Mouse (Mus musculus): ENCODE data around the gene Pde6g. TPM values are rescaled to one million over a fixed set of nuclear protein-coding genes. Genes with fewer than 3 reads are reported as not detected.

Gene Pde6g
- polyA plus RNA-seq, 1 experiment from 2014 or later: 0.14 TPM

DNA sequence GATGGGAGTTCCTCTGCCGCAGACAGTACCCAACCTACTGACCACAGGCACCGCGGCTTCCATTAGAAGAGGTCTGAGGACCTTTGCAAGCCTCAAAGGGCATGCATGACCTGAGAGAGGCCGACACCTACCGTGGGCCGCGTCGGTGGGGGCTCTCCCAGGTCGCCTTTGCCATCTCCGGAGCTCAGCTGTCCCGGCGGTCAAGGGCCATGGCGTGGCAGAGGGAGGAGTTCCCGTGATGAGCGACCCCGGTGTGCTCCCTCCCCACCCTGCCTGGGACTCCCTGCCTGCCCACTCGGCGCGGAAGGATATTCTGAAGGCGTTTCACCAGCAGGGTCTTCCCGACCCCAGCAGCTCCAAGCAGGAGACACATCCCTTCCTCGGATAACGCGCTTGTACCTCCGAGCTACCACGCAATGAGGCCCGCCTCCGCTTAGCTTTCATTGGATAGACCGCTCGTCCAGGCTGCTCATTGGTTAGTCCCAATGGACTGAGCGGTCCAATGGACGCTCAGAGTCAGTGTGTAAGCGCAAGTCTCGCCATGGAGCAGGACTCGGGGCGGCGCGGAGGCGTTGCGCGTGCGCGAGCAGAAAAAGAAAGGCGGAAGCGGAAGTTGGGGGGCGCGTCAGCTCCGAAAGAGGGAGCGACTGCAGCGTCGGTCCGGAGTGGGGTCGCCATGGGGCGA, 13.9 kb upstream of the Pde6g start, which contains the start of gene Arl16:
Gene Arl16, minus strand, starts transcription at position 557 of the 685 bp plus-strand sequence.
- Histone ChIP-seq H3K9ac (peak within 1 kb of the TSS; percentile 91), H3K4me2 (peak within 1 kb of the TSS; percentile 86), H3K27me3 (no peaks in the 10 kb centered on the region), H3K27ac (peak within 1 kb of the TSS; percentile 78), H3K4me3 (peak within 1 kb of the TSS; percentile 92), H3K9me3 (replicated peaks) (no peaks in the 10 kb centered on the region), H3K4me1 (replicated peaks) (peaks cover 27% of the 10 kb centered on the region), H3K36me3 (peaks cover 51% of the 10 kb centered on the region)
- ATAC-seq (replicated peaks; ENCODE audit: insufficient number of reproducible peaks, insufficient read depth, low FRiP score, low read depth): peak; percentile 99
- under 1% methylated on average over 53 of the region's 54 CpGs for WGBS

DNA sequence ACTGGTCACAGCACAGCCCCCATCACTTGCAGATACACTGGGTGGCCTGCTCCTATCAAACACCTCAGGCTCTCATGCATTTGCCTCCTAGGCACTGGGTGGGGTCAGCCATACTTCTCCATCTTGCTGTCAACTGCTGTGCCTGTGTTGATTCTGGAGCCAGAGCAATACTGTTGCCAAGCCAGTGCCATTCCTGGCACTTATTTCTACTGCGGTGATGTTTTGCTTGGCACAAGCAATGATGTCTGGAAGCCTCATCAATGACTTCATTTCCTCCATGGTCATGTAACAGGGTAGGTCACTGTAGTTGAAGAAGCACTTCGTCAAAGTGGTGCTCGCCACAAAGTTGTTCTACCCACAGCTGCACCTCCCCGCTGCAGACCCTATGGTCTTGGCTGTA, 12.2 kb upstream of the Pde6g start:
- WGBS: 75% methylated on average over 4 of the region's 4 CpGs
- Histone ChIP-seq H3K4me3 (peak overlapping the region; percentile 92; the same call in 1 of the 2 replicates), H3K27me3 (no peaks in the 10 kb centered on the region), H3K4me2 (peak overlapping the region; percentile 86; the same call in 1 of the 2 replicates), H3K36me3 (peaks cover 47% of the 10 kb centered on the region), H3K27ac (no peak overlapping the region), H3K9me3 (replicated peaks) (no peaks in the 10 kb centered on the region), H3K4me1 (replicated peaks) (peaks cover 27% of the 10 kb centered on the region), H3K9ac (no peak overlapping the region)
- ATAC-seq (replicated peaks; ENCODE audit: insufficient number of reproducible peaks, insufficient read depth, low FRiP score, low read depth): no peak

DNA sequence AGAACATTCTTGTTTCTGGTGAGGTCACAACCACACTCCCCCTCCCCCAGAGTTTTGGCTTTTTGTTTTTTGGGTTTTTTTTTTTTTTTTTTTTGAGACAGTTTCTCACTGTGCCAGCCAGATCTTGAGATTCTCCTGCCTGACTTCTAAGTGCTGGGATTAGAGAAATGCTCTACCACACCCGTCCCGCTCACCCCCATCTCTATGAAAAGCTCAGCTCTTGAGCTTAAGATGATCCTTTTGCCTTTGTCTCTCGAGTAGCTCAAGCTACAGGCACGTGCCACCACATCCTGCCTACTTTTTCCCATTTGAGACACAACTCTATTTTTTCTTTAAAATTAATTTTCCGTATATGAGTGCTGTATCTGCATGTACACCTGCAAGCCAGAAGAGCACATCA, 11.1 kb upstream of the Pde6g start:
- no peak overlapping the region for H3K4me3 ChIP-seq
- no peak overlapping the region for H3K4me2 ChIP-seq
- H3K36me3 ChIP-seq: peaks cover 39% of the 10 kb centered on the region
- no peak for ATAC-seq (replicated peaks; ENCODE audit: insufficient number of reproducible peaks, insufficient read depth, low FRiP score, low read depth)
- peaks cover 29% of the 10 kb centered on the region for H3K4me1 ChIP-seq (replicated peaks)
- H3K27me3 ChIP-seq: no peaks in the 10 kb centered on the region
- H3K9me3 ChIP-seq (replicated peaks): no peaks in the 10 kb centered on the region
- no peak overlapping the region for H3K9ac ChIP-seq
- no peak overlapping the region for H3K27ac ChIP-seq
- WGBS: 88% methylated on average over 5 of the region's 5 CpGs

- 86% methylated on average over 2 of the region's 2 CpGs for WGBS
- Histone ChIP-seq H3K9ac (no peak overlapping the region), H3K9me3 (replicated peaks) (no peaks in the 10 kb centered on the region), H3K27me3 (no peaks in the 10 kb centered on the region), H3K36me3 (peaks cover 37% of the 10 kb centered on the region), H3K4me1 (replicated peaks) (peaks cover 34% of the 10 kb centered on the region), H3K27ac (no peak overlapping the region), H3K4me3 (no peak overlapping the region), H3K4me2 (no peak overlapping the region)
- ATAC-seq (replicated peaks; ENCODE audit: insufficient number of reproducible peaks, insufficient read depth, low FRiP score, low read depth): no peak
Observed at GRCm38 (mm10) chr11:120463536-120463935, 10.2 kb upstream of the Pde6g start.

DNA sequence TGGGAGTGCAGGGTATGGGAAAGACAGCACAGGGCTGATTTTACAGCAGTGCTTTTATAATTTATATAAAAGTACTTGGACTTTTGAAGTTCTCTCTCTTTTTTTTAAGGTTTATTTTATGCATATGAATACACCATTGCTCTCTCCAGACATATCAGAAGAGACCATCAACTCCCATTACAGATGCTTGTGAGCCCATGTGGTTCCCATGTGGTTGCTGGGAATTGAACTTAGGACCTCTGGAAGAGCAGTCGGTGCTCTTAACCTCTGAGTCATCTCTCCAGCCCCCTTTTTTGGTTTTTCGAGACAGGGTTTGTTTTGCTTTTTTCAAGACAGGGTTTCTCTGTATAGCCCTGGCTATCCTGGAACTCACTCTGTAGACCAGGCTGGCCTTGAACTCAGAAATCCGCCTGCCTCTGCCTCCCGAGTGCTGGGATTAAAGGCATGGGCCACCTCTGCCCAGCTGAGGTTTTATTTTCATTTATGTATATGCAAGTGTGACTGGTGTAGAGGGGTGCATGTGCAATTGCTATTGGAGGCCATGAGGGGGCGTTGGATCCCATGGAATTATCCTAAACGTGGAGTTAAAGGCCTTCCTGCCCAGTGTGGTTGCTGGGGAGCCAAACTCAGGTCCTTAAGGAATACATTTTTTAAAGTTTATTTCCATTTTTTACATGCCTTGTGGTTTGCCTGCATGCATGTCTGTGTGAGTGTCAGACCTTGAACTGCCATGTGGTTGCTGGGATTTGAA, 5.7 kb upstream of the Pde6g start:
- Histone ChIP-seq H3K27me3 (no peaks in the 10 kb centered on the region), H3K36me3 (peaks cover 31% of the 10 kb centered on the region), H3K9ac (peak overlapping the region; percentile 95), H3K4me1 (replicated peaks) (peaks cover 27% of the 10 kb centered on the region), H3K9me3 (replicated peaks) (no peaks in the 10 kb centered on the region), H3K4me2 (peak overlapping the region; percentile 89), H3K4me3 (peak overlapping the region; percentile 89), H3K27ac (no peak overlapping the region)
- 57% methylated on average over 6 of the region's 6 CpGs for WGBS
- ATAC-seq (replicated peaks; ENCODE audit: insufficient number of reproducible peaks, insufficient read depth, low FRiP score, low read depth): no peak

DNA sequence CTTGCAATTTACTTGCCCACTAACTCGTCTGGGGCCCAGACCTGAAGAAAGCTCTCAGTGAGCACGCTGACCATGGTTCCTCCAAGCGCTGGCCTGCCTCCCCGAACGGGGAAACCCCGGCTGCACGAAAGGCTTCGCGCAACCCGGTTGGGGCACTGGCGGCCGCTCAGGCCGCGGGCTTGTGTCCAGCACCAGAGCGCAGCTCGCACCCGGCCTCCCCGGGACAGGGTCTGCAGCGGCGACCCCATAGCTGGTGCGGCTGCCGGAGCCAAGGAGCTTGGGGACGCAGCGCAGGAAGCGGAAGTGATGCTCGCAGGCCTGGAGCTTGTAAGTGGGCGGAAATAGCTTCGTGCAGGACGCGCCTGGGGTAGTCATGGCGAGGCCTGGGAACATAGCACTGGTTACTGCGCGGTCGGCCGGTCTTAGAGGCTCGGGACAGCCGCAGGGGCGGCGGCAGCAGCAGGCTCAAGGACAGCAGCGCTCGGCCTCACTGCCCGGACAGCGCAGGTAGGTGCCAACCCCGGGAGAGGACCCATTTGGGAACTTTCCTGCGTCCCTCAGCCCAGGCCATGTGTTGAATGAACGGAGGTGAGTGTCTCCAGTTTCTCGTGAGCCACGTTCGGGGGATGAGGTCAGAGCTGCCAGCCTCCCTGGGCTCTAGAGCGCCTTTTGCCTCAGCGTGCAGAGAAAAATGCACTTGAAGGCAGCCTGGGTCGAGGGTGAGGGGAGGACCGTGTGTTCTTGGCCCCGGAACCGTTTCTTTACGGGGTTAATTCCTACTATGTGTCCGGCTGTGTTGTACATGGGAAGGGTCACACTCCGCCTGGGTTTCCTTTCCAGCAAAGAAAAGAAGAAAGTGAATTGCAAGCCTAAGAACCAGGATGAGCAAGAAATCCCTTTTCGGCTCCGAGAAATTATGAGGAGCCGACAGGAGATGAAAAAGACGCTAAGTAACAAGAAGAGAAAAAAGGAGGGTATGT, 4.8 kb upstream of the Pde6g start, which contains the start of the genes Oxld1 and Ccdc137:
Gene Oxld1, minus strand, starts transcription at position 297 of the 980 bp plus-strand sequence.
Gene Ccdc137, plus strand, starts transcription at position 344 of the 980 bp plus-strand sequence.
- Histone ChIP-seq H3K4me2 (peak within 1 kb of the TSS; percentile 89), H3K9me3 (replicated peaks) (no peaks in the 10 kb centered on the region), H3K4me1 (replicated peaks) (peaks cover 27% of the 10 kb centered on the region), H3K27ac (peak within 1 kb of the TSS; percentile 95), H3K9ac (peak within 1 kb of the TSS; percentile 95), H3K27me3 (no peaks in the 10 kb centered on the region), H3K4me3 (peak within 1 kb of the TSS; percentile 89), H3K36me3 (peaks cover 24% of the 10 kb centered on the region)
- 3% methylated on average over 62 of the region's 62 CpGs for WGBS
- peak; percentile 88 for ATAC-seq (replicated peaks; ENCODE audit: insufficient number of reproducible peaks, insufficient read depth, low FRiP score, low read depth)

DNA sequence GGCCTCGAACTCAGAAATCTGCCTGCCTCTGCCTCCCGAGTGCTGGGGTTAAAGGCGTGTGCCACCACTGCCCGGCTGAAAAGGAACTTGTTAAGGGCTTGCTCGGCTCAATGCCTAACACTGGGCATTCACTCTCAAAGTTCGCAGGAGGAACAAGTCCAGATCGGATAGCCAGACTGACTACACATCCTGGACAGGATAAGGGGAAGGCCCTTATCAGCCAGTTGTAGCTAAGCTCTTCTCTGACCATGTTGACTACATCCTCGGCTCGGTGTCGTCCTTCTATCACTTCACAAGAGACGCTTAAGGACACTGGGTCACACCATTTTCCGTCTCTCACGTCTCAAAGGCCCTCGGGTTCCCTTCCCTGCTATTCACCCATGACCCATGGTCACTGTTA, 4.1 kb upstream of the Pde6g start:
- Histone ChIP-seq H3K4me3 (peak overlapping the region; percentile 89), H3K4me2 (peak overlapping the region; percentile 89), H3K9ac (peak overlapping the region; percentile 95), H3K27me3 (no peaks in the 10 kb centered on the region), H3K4me1 (replicated peaks) (peaks cover 27% of the 10 kb centered on the region), H3K27ac (peak overlapping the region; percentile 95), H3K36me3 (peaks cover 21% of the 10 kb centered on the region), H3K9me3 (replicated peaks) (no peaks in the 10 kb centered on the region)
- 21% methylated on average over 14 of the region's 14 CpGs for WGBS
- 0 out of 2 replicates have a peak, but pooled peaks have one; percentile 25 for ATAC-seq (replicated peaks; ENCODE audit: insufficient number of reproducible peaks, insufficient read depth, low FRiP score, low read depth)

- 91% methylated on average over 7 of the region's 7 CpGs for WGBS
Observed at GRCm38 (mm10) chr11:120455413-120455812, 2.1 kb upstream of the Pde6g start.

DNA sequence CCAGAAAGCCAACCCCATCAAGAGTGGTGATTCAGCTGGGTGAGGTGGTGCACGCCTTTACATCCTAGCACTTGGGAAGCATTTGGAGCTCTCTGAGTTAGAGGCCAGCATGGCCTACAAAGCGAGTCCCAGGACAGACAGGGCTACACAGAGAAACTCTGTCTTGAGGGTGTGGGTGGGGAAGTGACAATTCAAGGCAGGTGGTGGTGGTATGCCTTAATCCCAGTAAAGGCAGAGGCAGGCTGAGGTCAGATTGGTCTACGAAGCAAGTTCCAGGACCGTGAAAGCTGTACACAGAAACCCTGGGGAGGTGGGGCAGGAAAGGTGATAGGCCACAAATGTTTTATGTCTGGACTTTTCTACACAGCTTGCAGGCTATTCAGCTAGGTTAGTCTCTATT, 1.7 kb upstream of the Pde6g start:
- 90% methylated on average over 4 of the region's 4 CpGs for WGBS
- no peak for ATAC-seq (replicated peaks; ENCODE audit: insufficient number of reproducible peaks, insufficient read depth, low FRiP score, low read depth)
- H3K9me3 ChIP-seq (replicated peaks): no peaks in the 10 kb centered on the region
- no peak overlapping the region for H3K4me3 ChIP-seq
- peaks cover 5% of the 10 kb centered on the region; the same call in 1 of the 2 replicates for H3K36me3 ChIP-seq
- H3K4me1 ChIP-seq (replicated peaks): peaks cover 27% of the 10 kb centered on the region
- no peak overlapping the region for H3K4me2 ChIP-seq
- H3K27ac ChIP-seq: no peak overlapping the region
- H3K9ac ChIP-seq: no peak overlapping the region
- H3K27me3 ChIP-seq: no peaks in the 10 kb centered on the region

More at GRCm38 (mm10) chr11:120455413-120455812, 2.1 kb upstream of the Pde6g start:
- no peaks in the 10 kb centered on the region for H3K9me3 ChIP-seq (replicated peaks)
- no peak overlapping the region for H3K9ac ChIP-seq
- peaks cover 7% of the 10 kb centered on the region; the same call in 1 of the 2 replicates for H3K36me3 ChIP-seq
- no peaks in the 10 kb centered on the region for H3K27me3 ChIP-seq
- H3K4me3 ChIP-seq: no peak overlapping the region
- no peak overlapping the region for H3K4me2 ChIP-seq
- no peak overlapping the region for H3K27ac ChIP-seq
- H3K4me1 ChIP-seq (replicated peaks): peaks cover 27% of the 10 kb centered on the region
- no peak for ATAC-seq (replicated peaks; ENCODE audit: insufficient number of reproducible peaks, insufficient read depth, low FRiP score, low read depth)

GRCm38 (mm10) chr11:120452246-120452645, 1.1 kb downstream of the Pde6g start:
- H3K4me3 ChIP-seq: no peak overlapping the region
- H3K36me3 ChIP-seq: peaks cover 3% of the 10 kb centered on the region; the same call in 1 of the 2 replicates
- ATAC-seq (replicated peaks; ENCODE audit: insufficient number of reproducible peaks, insufficient read depth, low FRiP score, low read depth): no peak
- H3K9me3 ChIP-seq (replicated peaks): no peaks in the 10 kb centered on the region
- no peaks in the 10 kb centered on the region for H3K27me3 ChIP-seq
- peaks cover 12% of the 10 kb centered on the region for H3K4me1 ChIP-seq (replicated peaks)
- H3K27ac ChIP-seq: no peak overlapping the region
- no peak overlapping the region for H3K4me2 ChIP-seq
- WGBS: 60% methylated on average over 3 of the region's 3 CpGs
- no peak overlapping the region for H3K9ac ChIP-seq

Measured in heart, embryonic 15.5 days (tissue).